Mouse (Mus musculus): ENCODE results near the gene Smco2. TPM values are rescaled to one million over a fixed set of nuclear protein-coding genes. Genes with fewer than 3 reads are reported as not detected.

Smco2 gene
- polyA plus RNA-seq (2015; fragmentation: Nextera tagmentation; extraction: Ambion mirVana): not detected in 2 replicates

DNA sequence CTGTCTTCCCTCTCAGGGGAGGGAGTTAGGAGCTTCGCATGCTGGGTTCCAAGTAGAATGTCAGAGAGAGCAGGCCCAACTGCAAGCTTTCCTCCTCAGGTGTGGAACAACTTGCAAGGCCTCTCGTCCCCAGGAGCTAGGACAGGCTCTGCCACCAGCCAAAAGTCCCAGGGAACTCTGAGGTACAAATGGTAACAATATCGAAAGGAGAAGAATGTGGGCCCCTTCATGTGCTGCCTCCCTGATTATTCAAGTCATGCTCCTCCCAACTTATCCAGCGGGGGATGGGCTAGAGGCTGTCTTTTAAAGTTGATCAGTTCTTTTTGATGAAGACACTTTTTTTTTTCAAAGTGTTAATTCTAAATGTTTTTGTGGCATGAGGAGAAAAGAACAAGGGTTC lies at the start of gene Smco2:
TSS of gene Smco2 (plus strand) at position 55 of the 400 bp plus-strand sequence.

DNA sequence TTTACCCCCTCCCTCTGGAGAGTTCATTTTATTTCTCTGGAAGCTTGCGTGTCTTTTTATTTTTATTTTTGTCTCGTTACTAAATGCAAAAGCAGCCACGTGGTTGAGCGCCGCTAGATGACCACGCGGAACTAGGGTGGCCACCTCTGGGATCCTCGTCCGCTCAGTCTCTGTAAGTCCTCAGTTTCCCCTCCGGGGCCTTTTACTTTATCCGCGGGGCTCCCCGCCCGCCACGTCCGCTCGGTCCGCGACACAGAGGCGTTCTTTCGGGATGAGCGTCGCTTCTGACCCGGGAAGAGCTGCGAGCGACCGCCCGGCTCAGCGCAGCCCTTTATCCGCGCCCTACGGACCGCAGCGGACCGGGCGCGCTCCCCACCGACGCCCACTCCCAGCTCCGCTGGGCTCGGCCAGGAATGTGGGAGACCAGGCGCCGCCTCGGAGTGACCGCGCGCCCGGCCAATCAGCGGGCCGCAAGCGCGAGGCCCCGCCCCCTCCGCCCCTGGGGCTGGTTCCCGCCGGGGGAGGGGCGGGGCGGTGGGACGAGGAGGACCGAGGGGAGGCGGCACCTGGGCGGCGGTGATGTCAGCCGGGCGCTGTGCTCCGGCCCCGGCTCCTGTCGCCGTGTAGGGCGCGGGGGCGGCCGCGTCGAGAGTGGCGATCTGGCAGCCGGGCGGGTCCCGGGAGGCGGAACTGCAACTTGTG lies 38.2 kb downstream of the Smco2 start, which contains the start of gene Ppfibp1:
TSS of gene Ppfibp1 (plus strand) at position 530 of the 702 bp plus-strand sequence.

Other genes with a start within 250 kb of the Smco2 start
- 129 and 135 TPM in 2 replicates for gene Med21, start 207.6 kb upstream of the Smco2 start, polyA plus RNA-seq (2015; fragmentation: Nextera tagmentation; extraction: Ambion mirVana)
- gene Tm7sf3, start 207.3 kb upstream of the Smco2 start, polyA plus RNA-seq (2015; fragmentation: Nextera tagmentation; extraction: Ambion mirVana): 36.9 and 38.3 TPM in 2 replicates
- gene Stk38l, start 125.1 kb upstream of the Smco2 start, polyA plus RNA-seq (2015; fragmentation: Nextera tagmentation; extraction: Ambion mirVana): 12.0 and 12.1 TPM in 2 replicates
- 6.4 and 6.9 TPM in 2 replicates for gene Arntl2, start 54.0 kb upstream of the Smco2 start, polyA plus RNA-seq (2015; fragmentation: Nextera tagmentation; extraction: Ambion mirVana)
- gene Ppfibp1, start 38.4 kb downstream of the Smco2 start, polyA plus RNA-seq (2015; fragmentation: Nextera tagmentation; extraction: Ambion mirVana): 16.9 and 23.7 TPM in 2 replicates
- gene 1700034J05Rik, start 104.3 kb downstream of the Smco2 start, polyA plus RNA-seq (2015; fragmentation: Nextera tagmentation; extraction: Ambion mirVana): 0.09 TPM in 1 of 2 replicates, not detected in the other
- gene Rep15, start 182.5 kb downstream of the Smco2 start, polyA plus RNA-seq (2015; fragmentation: Nextera tagmentation; extraction: Ambion mirVana): 0.53 and 0.59 TPM in 2 replicates
- 73.7 and 82.5 TPM in 2 replicates for gene Mrps35, start 192.7 kb downstream of the Smco2 start, polyA plus RNA-seq (2015; fragmentation: Nextera tagmentation; extraction: Ambion mirVana)
- 1.2 and 1.4 TPM in 2 replicates for gene Mansc4, start 236.9 kb downstream of the Smco2 start, polyA plus RNA-seq (2015; fragmentation: Nextera tagmentation; extraction: Ambion mirVana)
- 6.0 and 6.3 TPM in 2 replicates for gene Klhl42, start 241.3 kb downstream of the Smco2 start, polyA plus RNA-seq (2015; fragmentation: Nextera tagmentation; extraction: Ambion mirVana)